Mouse (Mus musculus) lung, postnatal 0 days (tissue): ENCODE measurements at regions not wholly inside any gene's neighbourhood (a gene's known extent, or its start where the extent isn't known, plus 50 kb on each side); places are given as distances from the start of the nearest gene placed in this dataset.
A peak's percentile ranks its signal among the peaks of the same experiment; 100 is the strongest.

ENCODE experiments used
- ATAC-seq: fragments of 200-750 bp; cut with Nextera tagmentation; 2 replicates; pipeline ENCODE4 v1.8.0; 2017; ENCODE audit warnings: moderate library complexity
- DNase-seq: peaks from one replicate; pipeline ENCODE4 v3.0.0-alpha.2; 2016; ENCODE audit warnings: low spot score
- H3K27ac ChIP-seq: fragments of 300-500 bp; sonication (generic); 2 replicates; pipeline ENCODE4 v1.5.1; 2014; ENCODE audit warnings: antibody characterized with exemption, mild to moderate bottlenecking, low read length, mixed read lengths
- H3K27me3 ChIP-seq: fragments of 300-500 bp; sonication (generic); replicated peaks from 2 replicates; pipeline ENCODE4 v1.6.1; 2014; ENCODE audit warnings: low read length, mixed read lengths; ENCODE audit not compliant: insufficient read depth
- H3K36me3 ChIP-seq: fragments of 300-500 bp; sonication (generic); 2 replicates; pipeline ENCODE4 v1.6.1; 2014; ENCODE audit warnings: low read length, mixed read lengths; ENCODE audit not compliant: insufficient read depth
- H3K4me1 ChIP-seq: fragments of 300-500 bp; sonication (generic); 2 replicates; pipeline ENCODE4 v1.6.1; 2014; ENCODE audit warnings: antibody characterized with exemption, low read depth, low read length, mixed read lengths; ENCODE audit not compliant: insufficient read depth
- H3K4me2 ChIP-seq: fragments of 300-500 bp; sonication (generic); replicated peaks from 2 replicates; pipeline ENCODE4 v1.6.1; 2014; ENCODE audit warnings: low read depth, mild to moderate bottlenecking, low read length, moderate library complexity, mixed read lengths
- H3K4me3 ChIP-seq: fragments of 300-500 bp; sonication (generic); 2 replicates; pipeline ENCODE4 v1.5.1; 2014; ENCODE audit warnings: low read depth, low read length
- H3K9ac ChIP-seq: fragments of 300-500 bp; sonication (generic); replicated peaks from 2 replicates; pipeline ENCODE4 v1.6.1; 2014; ENCODE audit warnings: low read depth, mild to moderate bottlenecking
- H3K9me3 ChIP-seq: fragments of 300-500 bp; sonication (generic); 2 replicates; pipeline ENCODE4 v1.6.1; 2016; ENCODE audit warnings: low read length, mixed read lengths
- CTCF ChIP-seq: IDR thresholded peaks from 2 replicates; pipeline ENCODE4 v1.5.1; 2016; ENCODE audit warnings: antibody characterized with exemption, mild to moderate bottlenecking
- EP300 ChIP-seq: IDR thresholded peaks from 2 replicates; pipeline ENCODE4 v1.6.1; 2016; ENCODE audit warnings: antibody characterized with exemption, mild to moderate bottlenecking, control low read depth
- WGBS: fragments of 180-500 bp; shearing (Covaris S2); extraction: QIAGEN DNeasy Blood & Tissue Kit; methylation state at CpG from one replicate; pipeline ENCODE4 v1.1.7; 2014; 5-methylcytosine and 5-hydroxymethylcytosine counted together

DNA sequence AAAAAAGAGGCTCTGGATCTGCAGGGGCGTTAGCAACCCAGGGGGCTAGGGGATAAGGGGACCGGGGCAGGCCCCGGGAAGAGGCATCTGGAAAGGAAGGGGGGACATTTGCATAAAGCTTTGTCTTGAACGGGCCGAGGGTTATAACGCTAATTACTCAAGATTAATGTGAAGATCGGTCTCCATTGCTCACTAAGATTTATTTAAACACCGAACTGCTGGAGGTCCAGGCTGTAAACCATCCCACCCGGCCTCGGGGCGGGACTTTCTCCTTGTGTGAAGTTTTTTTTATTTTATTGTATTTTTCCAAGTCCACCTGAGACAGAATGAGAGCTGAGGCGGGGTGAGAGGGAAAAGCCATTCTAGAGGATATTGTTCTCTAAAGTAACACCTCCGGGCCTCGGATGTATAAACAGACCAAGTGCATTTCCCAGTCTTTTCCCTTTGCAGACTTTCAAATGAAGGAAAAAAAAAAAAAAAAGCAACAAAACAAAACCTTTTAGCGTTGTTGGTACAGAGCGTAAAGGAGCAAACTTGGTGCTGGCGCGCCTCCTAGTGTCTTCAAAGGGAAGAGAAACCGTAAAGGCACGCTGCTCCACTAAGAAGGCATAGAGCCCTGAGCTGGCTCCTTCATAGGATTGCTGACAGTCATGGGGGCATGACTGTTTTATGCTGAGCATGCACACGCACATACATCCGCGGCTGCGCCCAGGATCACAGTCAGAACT is 313.3 kb downstream of the Parp8 start:
- H3K4me1 ChIP-seq, result peaks cover 4% of the 10 kb centered on the region; the same call in 1 of the 2 replicates
- ATAC-seq, result peak; percentile 78
- H3K9me3 ChIP-seq, result no peaks in the 10 kb centered on the region
- peak overlapping the region; percentile 28 for H3K4me3 ChIP-seq
- 1% methylated on average over 24 of the region's 24 CpGs for WGBS
- H3K27ac ChIP-seq, result no peak overlapping the region
- peak; percentile 86 for DNase-seq
- peak; percentile 87 for TF ChIP-seq CTCF
- no peak for TF ChIP-seq EP300
- H3K4me2 ChIP-seq, result peak overlapping the region; percentile 43
- peaks cover 31% of the 10 kb centered on the region; the same call in 1 of the 2 replicates for H3K27me3 ChIP-seq
- no peak overlapping the region for H3K9ac ChIP-seq
- no peaks in the 10 kb centered on the region for H3K36me3 ChIP-seq

GRCm38 (mm10) chr13:116711148-116711865 is 314.0 kb downstream of the Parp8 start:
- Histone ChIP-seq H3K4me1 (peaks cover 4% of the 10 kb centered on the region; the same call in 1 of the 2 replicates), H3K27me3 (peaks cover 31% of the 10 kb centered on the region; the same call in 1 of the 2 replicates), H3K4me2 (peak overlapping the region; percentile 43), H3K27ac (no peak overlapping the region), H3K4me3 (peak overlapping the region; percentile 28), H3K9ac (no peak overlapping the region), H3K36me3 (no peaks in the 10 kb centered on the region), H3K9me3 (no peaks in the 10 kb centered on the region)
- WGBS, result 4% methylated on average over 22 of the region's 22 CpGs
- DNase-seq (no peak), ATAC-seq (no peak)
- no peak for TF ChIP-seq EP300
- TF ChIP-seq CTCF, result no peak

DNA sequence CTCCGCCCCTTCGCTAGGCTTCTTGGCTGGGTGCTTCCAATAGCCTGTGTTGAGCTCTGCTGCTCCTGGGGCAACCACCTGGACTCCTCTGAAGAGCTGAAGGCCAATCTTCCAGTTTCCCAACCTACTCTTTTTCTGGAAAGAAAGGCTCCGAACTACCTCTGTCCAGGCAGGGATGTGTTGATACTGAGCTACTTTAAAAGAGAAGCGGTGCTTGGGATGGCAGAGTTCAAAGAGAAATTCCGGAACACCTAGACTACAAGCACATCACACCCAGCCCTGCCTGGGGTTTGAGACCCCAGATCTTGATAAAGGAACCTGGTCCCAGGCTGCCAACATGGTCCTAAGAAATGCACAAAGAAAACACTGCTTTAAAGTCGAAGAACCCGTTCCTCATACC is 315.7 kb downstream of the Parp8 start:
- Histone ChIP-seq H3K27ac (no peak overlapping the region), H3K9ac (no peak overlapping the region), H3K9me3 (no peaks in the 10 kb centered on the region), H3K4me3 (no peak overlapping the region), H3K36me3 (no peaks in the 10 kb centered on the region), H3K4me2 (no peak overlapping the region), H3K4me1 (peaks cover 4% of the 10 kb centered on the region; the same call in 1 of the 2 replicates), H3K27me3 (peaks cover 36% of the 10 kb centered on the region; the same call in 1 of the 2 replicates)
- DNase-seq (no peak), ATAC-seq (no peak)
- no peak for TF ChIP-seq EP300
- no peak for TF ChIP-seq CTCF
- 26% methylated on average over 7 of the region's 7 CpGs for WGBS

DNA sequence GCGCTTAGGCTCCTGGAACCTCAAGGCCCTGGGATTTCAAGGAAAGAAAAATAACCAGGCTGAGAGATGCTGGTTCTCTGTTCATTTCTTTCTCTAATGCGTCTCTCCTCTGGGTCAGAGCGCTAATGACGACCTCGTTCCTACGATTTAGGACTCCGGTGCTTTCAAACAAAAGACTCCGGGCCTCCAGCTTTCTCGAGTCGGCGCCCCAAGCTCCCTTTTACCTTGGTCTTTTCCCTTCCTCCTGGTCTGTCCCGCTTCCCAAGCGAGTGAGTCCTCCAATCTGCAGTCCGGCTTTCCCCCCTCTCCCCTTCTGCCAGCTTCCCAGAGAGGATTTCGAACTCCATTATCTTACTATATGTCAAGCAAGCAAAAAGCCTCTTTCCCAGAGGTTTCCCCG is 316.5 kb downstream of the Parp8 start:
- H3K4me1 ChIP-seq, result peaks cover 4% of the 10 kb centered on the region; the same call in 1 of the 2 replicates
- H3K4me2 ChIP-seq, result no peak overlapping the region
- ATAC-seq, result no peak
- no peak for TF ChIP-seq EP300
- TF ChIP-seq CTCF, result no peak
- H3K27ac ChIP-seq, result no peak overlapping the region
- no peak for DNase-seq
- H3K36me3 ChIP-seq, result no peaks in the 10 kb centered on the region
- H3K9me3 ChIP-seq, result no peaks in the 10 kb centered on the region
- H3K27me3 ChIP-seq, result peaks cover 42% of the 10 kb centered on the region; the same call in 1 of the 2 replicates
- H3K9ac ChIP-seq, result no peak overlapping the region
- no peak overlapping the region for H3K4me3 ChIP-seq
- 5% methylated on average over 16 of the region's 16 CpGs for WGBS

DNA sequence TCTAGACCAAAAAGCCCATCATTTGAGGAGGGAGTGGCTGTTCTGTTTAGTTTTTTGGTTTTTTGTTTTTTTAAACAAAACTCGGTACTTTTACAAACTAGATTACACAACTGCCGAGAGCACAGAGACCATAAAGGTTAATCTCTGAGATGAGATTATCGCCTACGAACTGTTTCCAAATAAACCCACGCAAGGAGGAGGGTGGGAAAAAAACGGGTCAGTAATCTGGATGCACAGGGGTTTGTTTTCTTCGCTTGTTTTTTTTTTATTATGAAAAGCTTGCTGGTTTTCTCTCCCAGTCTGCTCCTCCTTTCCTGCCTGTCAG is 316.9 kb downstream of the Parp8 start:
- 6% methylated on average over 7 of the region's 7 CpGs for WGBS
- no peak overlapping the region for H3K4me2 ChIP-seq
- H3K27me3 ChIP-seq, result peaks cover 42% of the 10 kb centered on the region; the same call in 1 of the 2 replicates
- H3K9ac ChIP-seq, result no peak overlapping the region
- H3K4me3 ChIP-seq, result no peak overlapping the region
- TF ChIP-seq EP300, result no peak
- TF ChIP-seq CTCF, result no peak
- ATAC-seq, result no peak
- no peak for DNase-seq
- H3K4me1 ChIP-seq, result peaks cover 4% of the 10 kb centered on the region; the same call in 1 of the 2 replicates
- no peaks in the 10 kb centered on the region for H3K9me3 ChIP-seq
- no peaks in the 10 kb centered on the region for H3K36me3 ChIP-seq
- H3K27ac ChIP-seq, result no peak overlapping the region

DNA sequence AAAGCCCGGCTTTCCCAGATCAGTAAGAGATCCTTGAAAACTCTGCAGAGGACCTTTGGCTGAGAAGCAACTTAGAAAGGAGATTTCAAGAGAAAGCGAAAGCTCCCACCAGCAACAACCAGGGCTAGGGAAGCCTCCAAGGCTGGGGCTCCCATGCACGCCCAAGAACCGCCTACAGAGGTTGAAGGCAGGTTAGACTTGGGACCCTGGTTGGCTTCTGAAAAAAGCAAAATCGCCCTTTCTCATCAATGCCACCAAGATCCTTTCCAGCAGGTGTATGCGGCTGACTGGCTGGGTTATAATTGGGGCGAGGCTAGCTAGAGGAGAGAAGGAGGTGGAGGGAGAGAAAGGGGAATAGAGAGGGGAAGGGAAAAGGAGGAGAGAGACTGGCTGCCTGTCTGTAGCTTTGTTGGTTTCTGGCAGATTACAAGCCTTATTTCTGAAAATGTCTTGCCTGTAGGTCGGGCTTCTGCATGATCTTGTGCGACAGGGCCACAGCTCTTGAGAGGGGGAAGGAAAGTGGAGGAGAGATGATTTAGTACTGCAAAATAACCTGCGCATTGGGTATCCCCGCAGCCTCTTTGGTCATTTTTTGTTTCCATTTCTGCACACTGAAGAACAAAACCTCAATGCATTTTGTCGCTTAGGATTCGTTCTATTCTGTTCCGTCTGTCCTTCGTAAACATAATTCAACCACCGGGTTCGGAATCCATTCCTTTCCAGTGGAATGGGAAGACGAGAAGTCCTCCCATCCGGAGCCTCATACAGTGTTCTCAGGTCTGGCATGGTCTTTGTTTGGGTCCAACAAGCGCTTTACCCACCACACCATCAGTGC is 317.5 kb downstream of the Parp8 start:
- Histone ChIP-seq H3K27me3 (peaks cover 42% of the 10 kb centered on the region; the same call in 1 of the 2 replicates), H3K27ac (no peak overlapping the region), H3K36me3 (no peaks in the 10 kb centered on the region), H3K9ac (no peak overlapping the region), H3K4me1 (peaks cover 4% of the 10 kb centered on the region; the same call in 1 of the 2 replicates), H3K9me3 (no peaks in the 10 kb centered on the region), H3K4me2 (0 out of 2 replicates have a peak overlapping the region, but pooled peaks have one; percentile 5), H3K4me3 (no peak overlapping the region; the same call in 1 of the 2 replicates)
- ATAC-seq, result no peak
- TF ChIP-seq EP300, result no peak
- TF ChIP-seq CTCF, result no peak
- WGBS, result 11% methylated on average over 20 of the region's 20 CpGs
- no peak for DNase-seq
